Mouse (Mus musculus) olfactory bulb, adult 2 months (tissue): ENCODE results near the gene Morn3. TPM values are rescaled to one million over a fixed set of nuclear protein-coding genes. Genes with fewer than 3 reads are reported as not detected.

Source experiments
- H3K27ac ChIP-seq: fragments of 200-500 bp; 2 replicates; pipeline ENCODE4 v1.5.1; 2012; ENCODE audit warnings: low read depth, low read length; ENCODE audit not compliant: insufficient read depth
- H3K4me1 ChIP-seq: fragments of 200-500 bp; 2 replicates; pipeline ENCODE4 v1.6.1; 2012; ENCODE audit warnings: low read length; ENCODE audit not compliant: control insufficient read depth, insufficient read depth
- H3K4me3 ChIP-seq: fragments of 200-500 bp; 2 replicates; pipeline ENCODE4 v1.5.1; 2012; ENCODE audit warnings: mild to moderate bottlenecking, low read depth, low read length, moderate library complexity; ENCODE audit not compliant: insufficient read depth
- CTCF ChIP-seq: fragments of 200-500 bp; IDR thresholded peaks from 2 replicates; pipeline ENCODE4 v1.5.1; 2012; ENCODE audit warnings: low read depth, mild to moderate bottlenecking, low read length, moderate library complexity; ENCODE audit not compliant: insufficient read depth
- POLR2A ChIP-seq: fragments of 200-500 bp; IDR thresholded peaks from 2 replicates; pipeline ENCODE4 v1.6.1; 2012; ENCODE audit warnings: mild to moderate bottlenecking, low read depth, low read length, moderate library complexity; ENCODE audit not compliant: insufficient read depth
- WGBS: fragments of 180-500 bp; shearing (Covaris S2); methylation state at CpG from one replicate; pipeline ENCODE4 v1.1.7; 2018; 5-methylcytosine and 5-hydroxymethylcytosine counted together
- polyA plus RNA-seq: library from polyadenylated mRNA; stranded (reverse); fragments of >200 nt; gene quantifications from 2 replicates; pipeline ENCODE4 v1.2.4, GENCODE M21; 2012; ENCODE audit warnings: low replicate concordance; ENCODE audit not compliant: missing spikeins, insufficient read depth, insufficient read length

The Morn3 gene
- polyA plus RNA-seq, 1 experiment: not detected

DNA sequence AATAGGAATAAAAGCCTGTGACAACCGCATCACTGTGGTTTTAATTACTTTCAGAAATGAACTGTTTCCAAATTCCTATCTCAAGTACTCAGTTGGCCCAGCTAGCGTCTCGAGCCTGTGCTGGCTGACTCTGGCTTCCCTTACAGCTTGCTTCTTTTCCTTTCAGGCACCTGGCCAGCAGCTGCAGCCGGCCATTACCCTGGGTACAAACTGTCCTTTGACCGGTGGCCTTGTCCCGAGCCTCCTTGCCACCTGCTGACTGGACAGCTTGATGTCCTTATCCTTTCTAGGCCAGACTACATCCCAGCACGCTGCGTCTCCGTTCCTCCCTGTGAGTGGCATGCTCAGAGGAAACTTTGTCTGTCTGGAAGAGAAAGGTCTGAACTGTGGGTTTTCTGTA is 4.1 kb upstream of the Morn3 start:
- WGBS: 70% methylated on average over 9 of the region's 9 CpGs

DNA sequence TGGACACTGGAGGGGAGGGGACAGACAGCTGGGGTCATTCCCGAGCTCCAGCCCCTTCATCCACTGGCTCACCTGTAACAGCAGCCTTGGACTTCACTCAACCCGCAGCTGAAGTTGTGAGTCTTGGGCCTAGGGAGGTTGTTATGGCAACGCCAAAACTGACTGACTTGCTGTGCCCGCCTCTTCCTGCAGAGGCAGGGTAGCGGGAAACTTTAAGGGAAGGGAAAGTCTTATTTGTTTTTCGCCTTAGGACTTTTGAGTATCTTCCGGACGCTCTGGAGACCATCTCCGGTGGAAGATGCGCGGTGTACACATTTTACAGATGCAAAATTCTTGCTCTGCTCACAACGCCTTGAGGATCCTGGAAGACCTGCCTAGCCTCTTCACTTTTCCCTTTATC is 2.5 kb upstream of the Morn3 start:
- TF ChIP-seq CTCF: no peak
- no peak for TF ChIP-seq POLR2A
- Histone ChIP-seq H3K27ac (no peak overlapping the region), H3K4me3 (no peak overlapping the region), H3K4me1 (peaks cover 12% of the 10 kb centered on the region)
- 11% methylated on average over 12 of the region's 12 CpGs for WGBS

More for the DNA sequence above, 4.1 kb upstream of the Morn3 start:
- H3K27ac ChIP-seq: no peak overlapping the region
- H3K4me3 ChIP-seq: no peak overlapping the region
- peaks cover 11% of the 10 kb centered on the region for H3K4me1 ChIP-seq
- no peak for TF ChIP-seq CTCF
- no peak for TF ChIP-seq POLR2A

DNA sequence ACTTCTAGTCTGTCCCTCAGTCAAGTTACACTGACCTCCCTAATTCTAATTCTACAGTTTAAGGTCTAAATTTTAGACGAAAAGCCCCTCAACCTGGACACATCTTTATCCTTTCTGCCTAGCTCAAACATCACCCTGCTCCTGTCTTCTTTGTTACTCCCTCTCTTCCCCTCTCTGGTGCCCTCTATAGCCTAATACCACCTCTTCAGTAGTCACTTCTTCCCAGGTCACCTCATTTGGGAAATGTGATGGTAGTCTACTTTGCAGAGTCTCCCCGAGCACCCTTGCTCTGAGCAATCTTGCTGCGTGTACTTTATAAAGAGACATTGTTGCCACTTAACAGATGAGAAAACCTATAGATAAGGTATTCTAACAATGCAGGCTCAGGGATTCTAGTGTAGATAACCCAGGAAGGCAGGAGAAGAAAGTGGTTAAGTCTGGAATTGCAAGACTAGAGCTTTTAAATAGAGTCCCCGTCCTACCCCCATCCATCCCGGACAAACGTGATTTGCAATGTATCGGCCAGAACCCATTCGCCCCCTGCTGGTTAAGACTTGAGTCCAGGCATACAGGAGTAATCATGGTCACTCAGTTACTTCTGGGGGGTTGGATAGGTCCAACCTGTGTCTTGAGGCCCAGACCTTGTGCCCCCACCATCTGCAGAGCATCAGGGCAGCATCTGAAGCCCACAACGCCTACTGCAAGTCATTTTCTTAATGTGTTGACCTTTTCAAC is 1.1 kb downstream of the Morn3 start:
- Histone ChIP-seq H3K4me3 (no peak overlapping the region), H3K4me1 (peaks cover 12% of the 10 kb centered on the region), H3K27ac (no peak overlapping the region)
- no peak for TF ChIP-seq POLR2A
- no peak for TF ChIP-seq CTCF
- 37% methylated on average over 9 of the region's 9 CpGs for WGBS

DNA sequence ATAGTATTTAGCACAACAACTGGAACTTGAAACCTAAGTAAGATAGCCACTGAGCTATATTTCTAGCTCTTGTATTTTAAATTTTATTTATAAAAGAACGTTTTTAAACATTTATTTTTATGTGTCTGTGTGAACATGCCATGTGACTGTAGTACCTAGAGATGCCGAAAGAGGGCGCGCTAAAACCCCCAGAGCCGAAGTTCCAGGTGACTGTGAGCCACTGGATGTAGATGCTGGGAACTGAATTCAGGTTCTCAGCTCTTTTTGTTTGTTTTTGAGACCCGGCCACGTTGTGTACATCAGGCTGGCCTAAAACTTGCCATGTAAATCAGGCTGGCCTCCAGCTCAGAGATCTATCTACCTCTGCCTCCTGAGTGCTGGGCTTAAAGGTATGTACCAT is 3.0 kb downstream of the Morn3 start:
- Histone ChIP-seq H3K4me1 (peaks cover 10% of the 10 kb centered on the region), H3K4me3 (no peak overlapping the region), H3K27ac (no peak overlapping the region)
- TF ChIP-seq POLR2A (no peak), CTCF (peak; percentile 32; the same call in 1 of the 2 replicates)
- WGBS: 24% methylated on average over 7 of the region's 7 CpGs

DNA sequence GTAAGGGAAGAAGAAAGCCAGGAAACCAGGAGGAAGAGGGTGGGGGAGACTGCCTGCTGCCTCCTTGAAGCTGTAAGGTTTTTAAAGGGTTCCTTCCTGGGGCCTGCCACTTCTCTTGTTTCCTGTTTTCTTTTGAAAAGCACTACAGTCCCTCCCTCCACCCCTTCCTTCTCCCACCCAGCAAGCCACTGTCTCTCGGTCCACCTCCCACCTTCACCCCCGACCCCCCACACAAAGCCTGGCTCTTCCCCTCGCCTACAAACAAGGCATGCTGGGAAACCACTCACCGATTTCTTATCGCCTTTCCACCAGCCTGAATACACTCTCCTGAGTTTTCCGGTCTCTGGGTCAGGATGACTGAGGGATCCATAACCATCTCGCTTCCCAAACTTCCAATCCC is 6.0 kb downstream of the Morn3 start:
- TF ChIP-seq CTCF (no peak), POLR2A (no peak)
- H3K4me1 ChIP-seq: peaks cover 5% of the 10 kb centered on the region
- no peak overlapping the region for H3K27ac ChIP-seq
- no peak overlapping the region for H3K4me3 ChIP-seq
- WGBS: 67% methylated on average over 7 of the region's 7 CpGs

DNA sequence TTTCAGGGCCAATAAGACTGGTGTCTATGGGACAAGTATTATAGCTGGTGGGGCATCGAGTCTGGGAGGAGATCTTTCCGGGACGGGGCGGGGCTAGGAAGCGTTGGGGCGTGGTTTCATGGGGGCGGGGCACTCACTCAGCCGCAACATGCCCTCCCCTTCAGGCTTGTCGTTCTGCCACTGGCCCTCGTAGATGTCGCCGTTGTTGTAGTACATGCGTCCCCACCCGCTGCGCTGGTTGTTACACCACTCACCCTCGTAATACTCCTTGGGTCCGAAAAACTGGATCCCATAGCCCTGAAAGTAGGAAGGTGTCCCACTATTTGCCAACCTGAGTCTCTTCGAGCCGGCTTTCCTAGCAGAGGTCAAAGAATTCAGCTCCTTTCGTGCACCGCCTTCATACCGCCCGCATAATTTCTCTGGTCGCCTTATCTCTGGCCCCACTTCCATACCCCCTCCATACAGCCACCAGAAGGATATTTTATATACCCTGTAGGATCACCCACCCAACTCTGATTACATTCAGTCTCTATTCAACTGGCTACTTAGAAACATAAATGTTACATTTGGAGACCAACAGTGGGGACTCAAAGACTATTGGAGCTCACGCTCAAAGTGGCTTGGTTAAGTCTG is 7.6 kb downstream of the Morn3 start:
- WGBS: 10% methylated on average over 25 of the region's 25 CpGs
- H3K4me1 ChIP-seq: peaks cover 5% of the 10 kb centered on the region
- TF ChIP-seq CTCF (no peak), POLR2A (no peak)
- peak overlapping the region; percentile 19 for H3K4me3 ChIP-seq
- H3K27ac ChIP-seq: no peak overlapping the region

DNA sequence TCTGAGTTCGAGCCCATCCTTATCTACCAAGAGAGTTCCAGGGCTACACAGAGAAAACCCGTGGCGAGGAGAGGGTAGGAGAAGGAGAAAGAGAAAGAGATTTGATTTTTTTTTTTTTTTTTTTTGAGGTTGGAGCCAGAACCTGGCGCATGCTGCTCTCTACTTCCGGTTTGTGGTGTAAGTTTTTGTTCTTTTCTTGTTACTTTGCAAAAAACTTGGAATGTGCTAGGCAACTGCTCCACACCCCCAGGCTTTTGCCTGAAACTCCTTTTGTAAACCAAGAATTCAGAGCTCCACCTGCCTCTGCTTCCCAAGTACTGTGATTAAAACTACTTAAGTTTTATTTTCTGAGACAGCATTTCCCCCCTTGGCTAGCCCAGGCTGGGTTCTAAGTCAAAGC is 8.7 kb downstream of the Morn3 start:
- Histone ChIP-seq H3K4me1 (peaks cover 5% of the 10 kb centered on the region), H3K4me3 (no peak overlapping the region), H3K27ac (no peak overlapping the region)
- TF ChIP-seq POLR2A (no peak), CTCF (no peak)
- WGBS: 80% methylated on average over 5 of the region's 5 CpGs

DNA sequence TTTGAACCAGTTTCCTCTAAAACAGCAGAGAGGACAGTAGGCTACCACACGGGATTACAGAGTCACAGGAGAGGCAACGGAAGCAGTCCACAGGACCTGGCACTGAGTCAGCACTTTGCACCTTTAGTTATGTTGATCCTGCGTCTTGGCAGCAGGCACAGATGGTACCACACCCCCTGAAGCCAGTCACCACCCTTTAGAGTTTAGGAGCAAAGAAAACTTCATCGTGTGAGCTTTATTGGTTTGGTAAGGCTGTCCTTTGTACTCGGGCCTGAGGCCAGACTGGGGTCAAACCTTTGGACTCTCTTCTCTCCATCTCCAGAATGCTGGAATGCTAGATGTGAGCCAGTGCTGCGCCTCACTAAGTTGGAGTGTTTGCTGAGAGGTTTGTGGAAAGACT is 11.3 kb downstream of the Morn3 start:
- H3K4me3 ChIP-seq: no peak overlapping the region
- 30% methylated on average over 6 of the region's 6 CpGs for WGBS

DNA sequence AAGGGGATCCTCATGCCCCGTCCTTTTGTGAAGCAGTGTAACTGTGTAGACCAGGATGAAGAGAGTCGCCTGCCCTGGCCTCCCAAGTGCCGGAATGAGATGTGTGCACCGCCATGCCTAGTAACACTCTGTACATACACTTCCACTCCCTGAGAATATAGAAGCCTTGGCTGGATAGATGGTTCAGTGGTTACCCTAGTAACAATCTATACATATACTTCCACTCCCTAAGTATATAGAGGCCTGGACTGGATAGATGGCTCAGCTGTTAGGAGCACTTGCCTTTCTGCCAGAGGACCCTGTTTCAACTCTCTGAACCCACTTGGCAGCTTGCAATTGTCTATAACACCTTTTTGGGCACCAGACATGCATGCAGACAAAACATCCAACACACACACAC is 11.7 kb downstream of the Morn3 start:
- WGBS: 95% methylated on average over 4 of the region's 4 CpGs
- no peak overlapping the region for H3K27ac ChIP-seq
- H3K4me1 ChIP-seq: peaks cover 5% of the 10 kb centered on the region
- H3K4me3 ChIP-seq: no peak overlapping the region
- TF ChIP-seq CTCF: no peak
- no peak for TF ChIP-seq POLR2A

More for the DNA sequence above, 11.3 kb downstream of the Morn3 start:
- no peak for TF ChIP-seq CTCF
- Histone ChIP-seq H3K4me1 (peaks cover 5% of the 10 kb centered on the region), H3K27ac (no peak overlapping the region)
